Comparison of ENCODE assay signal across 21 mouse cellular contexts in genomic region chr1:36614584-36614983, GRCm38 (mm10). TPM values are rescaled to one million over a fixed set of nuclear protein-coding genes. Genes with fewer than 3 reads are reported as not detected.
DNase-seq lines count a peak whose midpoint lies in the region; ATAC-seq and TF ChIP-seq lines count a peak whose summit lies in the region.
"Had no signal": no experiment of that assay in that cellular context is flagged by ENCODE, and none has a peak within 500 bp of the region (broad histone marks: within the 10 kb centered on the region; RNA-seq: fewer than 3 reads in every experiment).

No protein-coding gene starts in this region.

- no peak for TF ChIP-seq POLR2A in ES-Bruce4 (IDR thresholded peaks at IDR 0.05; ENCODE audit: insufficient read depth, low read length)

- no peak overlapping the region for H3K4me3 ChIP-seq in ES-Bruce4 (ENCODE audit: low read depth, low read length)
- H3K4me3 ChIP-seq: forebrain, embryonic 10.5 days; forebrain, embryonic 13.5 days; hindbrain, embryonic 10.5 days; hindbrain, embryonic 13.5 days; intestine, embryonic 15.5 days had no signal

- H3K9ac ChIP-seq in ES-Bruce4 (ENCODE audit: low read depth, poor library complexity, severe bottlenecking), result no peak overlapping the region
- H3K9ac ChIP-seq: forebrain, embryonic 13.5 days; hindbrain, embryonic 13.5 days; intestine, embryonic 15.5 days had no signal

- no peaks in the 10 kb centered on the region for H3K27me3 ChIP-seq in ES-Bruce4 (ENCODE audit: control insufficient read depth, insufficient read depth, low read length, poor library complexity, severe bottlenecking)
- H3K27me3 ChIP-seq: forebrain, embryonic 13.5 days; hindbrain, embryonic 13.5 days; intestine, embryonic 15.5 days; Patski had no signal

- H3K36me3 ChIP-seq in ES-Bruce4 (ENCODE audit: control insufficient read depth, insufficient read depth, low read length, poor library complexity, severe bottlenecking), result no peaks in the 10 kb centered on the region
- H3K36me3 ChIP-seq: forebrain, embryonic 10.5 days; G1E; hindbrain, embryonic 10.5 days; hindbrain, embryonic 13.5 days; intestine, embryonic 15.5 days had no signal

- peak; percentile 85 for DNase-seq in heart, adult 11 months
- DNase-seq in heart, postnatal 36 days, result no peak
- no peak for DNase-seq in frontal cortex, postnatal 14 days (ENCODE audit: low spot score in 2 of 2)
- DNase-seq in thymus, postnatal 36 days, result no peak
- DNase-seq: adrenal gland, postnatal 10 days; adrenal gland, postnatal 36 days; cerebellum, adult 11-12 months; cerebellum, adult 8-10 months; cerebellum, postnatal 36 days; gastrocnemius, postnatal 25 days; kidney, adult 11 months had no signal

- peak overlapping the region; percentile 58 for H3K27ac ChIP-seq in ES-Bruce4 (ENCODE audit: insufficient read depth, low read length)
- H3K27ac ChIP-seq: forebrain, embryonic 10.5 days; forebrain, embryonic 13.5 days; hindbrain, embryonic 13.5 days; intestine, embryonic 15.5 days had no signal

- intact Hi-C loops in heart, postnatal 36 days (cut with DNase I), result no loop called here

- TF ChIP-seq EP300 in ES-Bruce4 (IDR thresholded peaks at IDR 0.05; ENCODE audit: insufficient read depth, low read depth, low read length), result no peak

- peaks cover 11% of the 10 kb centered on the region for H3K4me1 ChIP-seq in ES-Bruce4 (ENCODE audit: control insufficient read depth, insufficient read depth, low read length)

- no peak for TF ChIP-seq CTCF in ES-Bruce4 (IDR thresholded peaks at IDR 0.05; ENCODE audit: low read depth, low read length)

- H3K9me3 ChIP-seq in ES-Bruce4 (replicated peaks; ENCODE audit: control insufficient read depth, insufficient read depth, low read length, poor library complexity, severe bottlenecking), result no peaks in the 10 kb centered on the region
- H3K9me3 ChIP-seq: forebrain, embryonic 10.5 days; forebrain, embryonic 13.5 days; G1E; hindbrain, embryonic 10.5 days; hindbrain, embryonic 13.5 days; intestine, embryonic 15.5 days had no signal

- ATAC-seq in common myeloid progenitor, adult 5-6 weeks (replicated peaks; ENCODE audit: low read depth, poor library complexity, severe bottlenecking), result 0 out of 2 replicates have a peak, but pooled peaks have one; percentile 32
- ATAC-seq: forebrain, embryonic 13.5 days; hindbrain, embryonic 16.5 days; intestine, embryonic 15.5 days; Patski had no signal

RNA-seq across cellular contexts. Expression of gene Sema4c, which starts 56.4 kb away (rescaled TPM):
- total RNA-seq in heart, postnatal 36 days (2021), result 10 to 100 TPM; 15.0 to 17.1 TPM
- 6.5 and 11.2 TPM in 2 replicates for polyA plus RNA-seq in ES-Bruce4 (2011; ENCODE audit: insufficient read depth, insufficient read length, low read depth, missing spikeins)
- total RNA-seq in common myeloid progenitor, adult 5-6 weeks (2017), result 2.4 and 2.6 TPM in 2 replicates
- polyA plus RNA-seq: G1E had no signal
